Mouse (Mus musculus) ES-Bruce4 (cell line): ENCODE measurements at regions not wholly inside any gene's neighbourhood (a gene's known extent, or its start where the extent isn't known, plus 50 kb on each side); places are given as distances from the start of the nearest gene placed in this dataset.
A peak's percentile ranks its signal among the peaks of the same experiment; 100 is the strongest.

Experiments used
- CTCF ChIP-seq: IDR thresholded peaks from one replicate; pipeline ENCODE4 v1.8.1; 2011; ENCODE audit warnings: low read depth, low read length
- EP300 ChIP-seq: IDR thresholded peaks from 2 replicates; pipeline ENCODE4 v1.6.1; 2011; ENCODE audit warnings: low read depth, low read length; ENCODE audit not compliant: insufficient read depth
- POLR2A ChIP-seq: IDR thresholded peaks from one replicate; pipeline ENCODE4 v1.8.1; 2011; ENCODE audit warnings: low read length; ENCODE audit not compliant: insufficient read depth

GRCm38 (mm10) chr2:33973213-33973834, 85.6 kb upstream of the Mvb12b start:
- TF ChIP-seq CTCF (peak; percentile 100), POLR2A (no peak), EP300 (no peak)
